Mouse (Mus musculus): ENCODE measurements around the gene Bend7. TPM values are rescaled to one million over a fixed set of nuclear protein-coding genes. Genes with fewer than 3 reads are reported as not detected.

Bend7 gene
- polyA plus RNA-seq, 1 experiment from 2014 or later = 1.4 TPM

GRCm38 (mm10) chr2:4828032-4828431 is 110.4 kb downstream of the Bend7 start:
- Histone ChIP-seq H3K9ac (no peak overlapping the region), H3K4me1 (replicated peaks) (peaks cover 8% of the 10 kb centered on the region), H3K9me3 (replicated peaks) (no peaks in the 10 kb centered on the region), H3K27me3 (no peaks in the 10 kb centered on the region), H3K27ac (replicated peaks) (no peak overlapping the region), H3K36me3 (replicated peaks) (no peaks in the 10 kb centered on the region), H3K4me3 (replicated peaks) (no peak overlapping the region), H3K4me2 (no peak overlapping the region)
- ATAC-seq (ENCODE audit: insufficient read depth) = no peak
- 55% methylated on average over 5 of the region's 5 CpGs for WGBS (ENCODE audit: insufficient replicate concordance)

- WGBS (ENCODE audit: insufficient replicate concordance) = 60% methylated on average over 6 of the region's 6 CpGs
- H3K4me2 ChIP-seq = no peak overlapping the region
These were observed 110.9 kb downstream of the Bend7 start for GRCm38 (mm10) chr2:4828446-4828997.

GRCm38 (mm10) chr2:4829007-4829406 is 111.4 kb downstream of the Bend7 start:
- no peak for ATAC-seq (ENCODE audit: insufficient read depth)
- peaks cover 8% of the 10 kb centered on the region for H3K4me1 ChIP-seq (replicated peaks)
- no peaks in the 10 kb centered on the region for H3K36me3 ChIP-seq (replicated peaks)
- H3K27me3 ChIP-seq = no peaks in the 10 kb centered on the region
- H3K4me3 ChIP-seq (replicated peaks) = no peak overlapping the region
- no peak overlapping the region for H3K9ac ChIP-seq
- 80% methylated on average over 4 of the region's 4 CpGs for WGBS (ENCODE audit: insufficient replicate concordance)
- H3K27ac ChIP-seq (replicated peaks) = no peak overlapping the region
- H3K4me2 ChIP-seq = no peak overlapping the region
- H3K9me3 ChIP-seq (replicated peaks) = no peaks in the 10 kb centered on the region

More at GRCm38 (mm10) chr2:4828446-4828997, 110.9 kb downstream of the Bend7 start:
- Histone ChIP-seq H3K27ac (replicated peaks) (no peak overlapping the region), H3K4me3 (replicated peaks) (no peak overlapping the region), H3K36me3 (replicated peaks) (no peaks in the 10 kb centered on the region), H3K9ac (no peak overlapping the region), H3K4me1 (replicated peaks) (peaks cover 8% of the 10 kb centered on the region), H3K27me3 (no peaks in the 10 kb centered on the region), H3K9me3 (replicated peaks) (no peaks in the 10 kb centered on the region)
- ATAC-seq (ENCODE audit: insufficient read depth) = no peak

GRCm38 (mm10) chr2:4829489-4830065 is 111.9 kb downstream of the Bend7 start:
- H3K4me3 ChIP-seq (replicated peaks) = no peak overlapping the region
- H3K4me1 ChIP-seq (replicated peaks) = peaks cover 8% of the 10 kb centered on the region
- ATAC-seq (ENCODE audit: insufficient read depth) = no peak
- no peak overlapping the region for H3K4me2 ChIP-seq
- H3K9ac ChIP-seq = no peak overlapping the region
- no peaks in the 10 kb centered on the region for H3K9me3 ChIP-seq (replicated peaks)
- no peaks in the 10 kb centered on the region for H3K27me3 ChIP-seq
- no peak overlapping the region for H3K27ac ChIP-seq (replicated peaks)
- no peaks in the 10 kb centered on the region for H3K36me3 ChIP-seq (replicated peaks)
- WGBS (ENCODE audit: insufficient replicate concordance) = 42% methylated on average over 6 of the region's 6 CpGs

GRCm38 (mm10) chr2:4831493-4831892 is 113.9 kb downstream of the Bend7 start:
- H3K9me3 ChIP-seq (replicated peaks) = no peaks in the 10 kb centered on the region
- 17% methylated on average over 4 of the region's 4 CpGs for WGBS (ENCODE audit: insufficient replicate concordance)
- H3K36me3 ChIP-seq (replicated peaks) = no peaks in the 10 kb centered on the region
- peak; percentile 34; the same call in 1 of the 2 replicates for ATAC-seq (ENCODE audit: insufficient read depth)
- no peak overlapping the region for H3K4me2 ChIP-seq
- no peaks in the 10 kb centered on the region for H3K27me3 ChIP-seq
- H3K9ac ChIP-seq = no peak overlapping the region
- no peak overlapping the region for H3K27ac ChIP-seq (replicated peaks)
- no peak overlapping the region for H3K4me3 ChIP-seq (replicated peaks)
- peaks cover 8% of the 10 kb centered on the region for H3K4me1 ChIP-seq (replicated peaks)

GRCm38 (mm10) chr2:4832166-4832565 is 114.5 kb downstream of the Bend7 start:
- Histone ChIP-seq H3K9ac (no peak overlapping the region), H3K27me3 (no peaks in the 10 kb centered on the region), H3K4me3 (replicated peaks) (no peak overlapping the region), H3K36me3 (replicated peaks) (no peaks in the 10 kb centered on the region), H3K4me1 (replicated peaks) (peaks cover 8% of the 10 kb centered on the region), H3K27ac (replicated peaks) (no peak overlapping the region), H3K9me3 (replicated peaks) (no peaks in the 10 kb centered on the region), H3K4me2 (no peak overlapping the region)
- ATAC-seq (ENCODE audit: insufficient read depth) = no peak
- WGBS (ENCODE audit: insufficient replicate concordance) = 60% methylated on average over 4 of the region's 4 CpGs

- WGBS (ENCODE audit: insufficient replicate concordance) = 63% methylated on average over 2 of the region's 2 CpGs
- H3K27me3 ChIP-seq = no peaks in the 10 kb centered on the region
- H3K4me2 ChIP-seq = no peak overlapping the region
- H3K9me3 ChIP-seq (replicated peaks) = no peaks in the 10 kb centered on the region
- H3K9ac ChIP-seq = no peak overlapping the region
- H3K27ac ChIP-seq (replicated peaks) = no peak overlapping the region
- H3K36me3 ChIP-seq (replicated peaks) = no peaks in the 10 kb centered on the region
- no peak overlapping the region for H3K4me3 ChIP-seq (replicated peaks)
- H3K4me1 ChIP-seq (replicated peaks) = no peaks in the 10 kb centered on the region
- no peak for ATAC-seq (ENCODE audit: insufficient read depth)
These were observed 131.8 kb downstream of the Bend7 start for GRCm38 (mm10) chr2:4849449-4849848.

Other genes starting within 250 kb of the Bend7 start
- 27.2 and 27.4 TPM in 2 replicates for gene Prpf18, start 65.7 kb upstream of the Bend7 start, polyA plus RNA-seq (2015; fragmentation: Nextera tagmentation; extraction: Ambion mirVana)
- 25.9 and 27.9 TPM in 2 replicates for gene Sephs1, start 163.7 kb downstream of the Bend7 start, polyA plus RNA-seq (2015; fragmentation: Nextera tagmentation; extraction: Ambion mirVana)
- gene Phyh, start 201.2 kb downstream of the Bend7 start, polyA plus RNA-seq (2015; fragmentation: Nextera tagmentation; extraction: Ambion mirVana) = 92.8 and 103 TPM in 2 replicates